12 mouse cellular contexts compared by ENCODE assay signal in genomic region chr10:120388400-120388871, GRCm38 (mm10).
A peak's percentile ranks its signal among the peaks of the same experiment; 100 is the strongest.
DNase-seq lines count a peak whose midpoint lies in the region; ATAC-seq lines count a peak whose summit lies in the region.
"Had no signal": no experiment of that assay in that cellular context is flagged by ENCODE, and none has a peak within 500 bp of the region (broad histone marks: within the 10 kb centered on the region; RNA-seq: fewer than 3 reads in every experiment).

No protein-coding gene starts in this region.

- no peaks in the 10 kb centered on the region for H3K27me3 ChIP-seq in kidney, embryonic 15.5 days
- no peaks in the 10 kb centered on the region for H3K27me3 ChIP-seq in stomach, embryonic 14.5 days (ENCODE audit: control insufficient read depth, insufficient read depth, low read length)
- H3K27me3 ChIP-seq: Patski had no signal

- intact Hi-C loops in left cerebral cortex, postnatal 10 days (cut with DNase I) = no loop called here

- no peaks in the 10 kb centered on the region for H3K36me3 ChIP-seq in kidney, embryonic 15.5 days
- peaks cover 6% of the 10 kb centered on the region; the same call in 1 of the 2 replicates for H3K36me3 ChIP-seq in stomach, embryonic 14.5 days (ENCODE audit: control insufficient read depth, insufficient read depth, low read length)

- H3K4me2 ChIP-seq in kidney, embryonic 15.5 days = peak overlapping the region; percentile 22
- no peak overlapping the region for H3K4me2 ChIP-seq in stomach, embryonic 14.5 days (replicated peaks; ENCODE audit: low read depth, low read length)
- H3K4me2 ChIP-seq: heart, embryonic 11.5 days had no signal

- no peak overlapping the region for H3K4me3 ChIP-seq in kidney, embryonic 15.5 days (replicated peaks)
- H3K4me3 ChIP-seq in stomach, embryonic 14.5 days (ENCODE audit: low read depth, low read length) = no peak overlapping the region

- H3K9ac ChIP-seq in kidney, embryonic 15.5 days = no peak overlapping the region
- no peak overlapping the region for H3K9ac ChIP-seq in stomach, embryonic 14.5 days (replicated peaks; ENCODE audit: low read depth, low read length)

- H3K27ac ChIP-seq in kidney, embryonic 15.5 days = peak overlapping the region; percentile 74
- H3K27ac ChIP-seq in stomach, embryonic 14.5 days (ENCODE audit: low read length) = peak overlapping the region; percentile 30; the same call in 1 of the 2 replicates
- H3K27ac ChIP-seq: macrophage had no signal

- H3K9me3 ChIP-seq in kidney, embryonic 15.5 days (replicated peaks) = no peaks in the 10 kb centered on the region
- H3K9me3 ChIP-seq in stomach, embryonic 14.5 days (ENCODE audit: control insufficient read depth, low read depth, low read length) = no peaks in the 10 kb centered on the region

- H3K4me1 ChIP-seq in kidney, embryonic 15.5 days = peaks cover 95% of the 10 kb centered on the region
- peaks cover 64% of the 10 kb centered on the region for H3K4me1 ChIP-seq in stomach, embryonic 14.5 days (ENCODE audit: control insufficient read depth, insufficient read depth, low read length)

- peak; percentile 21 for DNase-seq in adrenal gland, adult 8-10 months
- no peak for DNase-seq in adrenal gland, adult 18-20 months (ENCODE audit: low spot score in 2 of 2)
- DNase-seq in lung, postnatal 4 days = peak; percentile 8 to 31
- DNase-seq in lung, adult 18-20 months = no peak
- no peak for DNase-seq in left cerebral cortex, postnatal 10 days (ENCODE audit: extremely low spot score in 1 of 2, low spot score in 2 of 2)
- DNase-seq: layer of hippocampus, adult 9-11 months had no signal

- peak; percentile 55 for ATAC-seq in kidney, embryonic 15.5 days (replicated peaks; ENCODE audit: low FRiP score)
- no peak for ATAC-seq in stomach, embryonic 14.5 days (ENCODE audit: insufficient number of reproducible peaks, insufficient read depth, low FRiP score, low read depth)
- no peak for ATAC-seq in erythroblast, adult 5-6 weeks (replicated peaks; ENCODE audit: low FRiP score, poor library complexity, severe bottlenecking)
- ATAC-seq: Patski had no signal

- 12% methylated on average over 8 of the region's 8 CpGs for WGBS in kidney, embryonic 15.5 days
- 25% methylated on average over 8 of the region's 8 CpGs for WGBS in stomach, embryonic 14.5 days

Comparison
In these comparisons a context has a peak if more than half of its experiments do, and no peak if none do; other contexts are left out.
1. DNase-seq: peak in adrenal gland, adult 8-10 months (single experiment) and lung, postnatal 4 days (2 of 2); none in adrenal gland, adult 18-20 months (0 of 2), lung, adult 18-20 months (0 of 2) and left cerebral cortex, postnatal 10 days (0 of 2).